Mouse (Mus musculus) cerebellum, postnatal 14 days (tissue): ENCODE measurements around the gene Nr1d1.

Experiments used
- DNase-seq, 2 experiments: peaks; one replicate each; pipeline ENCODE4 v3.0.0; 2021; ENCODE audit warnings: mixed read lengths in 2 of 2

The Nr1d1 gene

DNA sequence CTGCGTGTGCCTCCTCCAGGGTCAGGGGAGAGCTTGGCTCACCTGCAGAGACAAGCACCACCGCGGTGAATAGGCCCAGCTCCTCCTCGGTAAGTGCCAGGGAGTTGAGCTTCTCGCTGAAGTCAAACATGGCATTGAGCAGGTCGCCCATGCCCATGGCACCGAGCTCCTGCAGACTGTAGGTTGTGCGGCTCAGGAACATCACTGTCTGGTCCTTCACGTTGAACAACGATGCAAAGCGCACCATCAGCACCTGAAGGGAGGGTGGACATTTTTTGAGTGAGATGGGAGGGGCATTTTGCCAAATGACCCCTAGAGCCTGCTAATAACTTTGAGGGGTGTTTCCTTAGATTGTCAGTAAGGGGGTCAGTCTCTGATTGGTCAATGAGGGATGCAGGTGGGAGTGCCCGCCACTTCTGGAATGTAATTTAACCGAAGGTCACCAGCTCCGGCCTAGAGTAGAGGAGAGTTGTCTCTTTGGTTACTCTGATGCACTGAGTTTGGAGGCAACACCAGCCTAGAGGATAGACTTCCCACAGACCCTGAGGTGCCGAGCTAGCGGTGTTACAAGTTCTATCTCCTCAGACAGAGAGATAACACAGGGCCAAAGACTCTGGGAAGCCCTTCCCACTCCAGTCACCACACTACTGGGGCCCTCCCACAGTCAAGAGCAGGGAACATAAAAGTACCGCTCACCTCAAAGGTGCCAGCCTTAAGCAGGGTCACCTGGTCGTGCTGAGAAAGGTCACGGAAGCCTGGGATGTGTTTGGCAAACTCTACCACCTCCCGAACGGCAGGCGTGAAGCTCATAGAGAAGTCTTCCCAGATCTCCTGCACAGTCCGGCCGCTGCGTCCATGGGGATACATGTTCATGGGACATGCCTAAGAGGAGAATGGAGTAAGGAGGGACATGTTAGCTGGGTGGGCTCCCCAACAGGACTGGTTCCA, 5.9 kb downstream of the Nr1d1 start:
- DNase-seq, result no peak

GRCm38 (mm10) chr11:98768127-98769006, 6.8 kb downstream of the Nr1d1 start:
- DNase-seq, result peak; percentile 54 to 57

GRCm38 (mm10) chr11:98767713-98768112, 7.4 kb downstream of the Nr1d1 start:
- peak; percentile 29 to 54 for DNase-seq

- peak; percentile 50 to 73 for DNase-seq
Observed at GRCm38 (mm10) chr11:98767276-98767675, 7.9 kb downstream of the Nr1d1 start.

DNA sequence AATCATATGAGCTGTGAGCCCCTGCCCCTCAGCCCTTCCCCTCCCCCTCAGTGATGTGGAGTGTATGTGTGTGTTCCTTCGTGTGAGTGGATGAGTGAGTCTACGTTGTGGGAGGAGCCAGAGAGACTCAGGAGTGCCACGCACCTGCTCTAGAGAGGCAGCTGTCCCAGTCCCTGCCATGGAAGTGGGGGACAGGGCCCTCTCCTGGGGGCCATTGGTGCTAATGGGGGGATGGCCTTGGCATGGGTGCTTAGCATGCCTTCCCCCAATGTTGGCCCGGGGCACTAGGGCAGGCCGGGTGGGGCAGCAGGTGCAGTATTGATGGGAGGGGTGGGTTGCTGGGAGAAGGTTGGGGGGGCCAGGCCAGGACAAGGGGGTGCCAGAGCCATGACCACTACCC, 8.3 kb downstream of the Nr1d1 start:
- DNase-seq, result peak; percentile 26 to 40

DNA sequence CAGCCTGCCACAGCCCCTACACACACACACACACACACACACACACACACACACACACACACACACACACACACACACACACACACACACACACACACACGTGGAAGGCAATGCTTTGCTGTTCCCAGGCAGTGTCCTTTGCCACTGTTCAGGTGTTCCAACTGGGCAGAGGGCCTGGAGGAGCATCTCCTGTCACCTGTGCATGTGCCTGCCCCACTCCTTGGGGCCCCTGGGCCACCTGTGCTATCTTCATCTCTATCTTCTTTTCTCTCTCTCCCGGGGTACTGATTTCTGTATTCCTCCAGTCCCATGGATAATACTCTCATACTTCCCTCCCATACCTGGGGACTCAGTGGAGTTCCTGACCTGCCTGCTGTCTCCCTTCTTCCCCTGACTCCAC, 8.8 kb downstream of the Nr1d1 start:
- DNase-seq, result peak; percentile 34 to 52

GRCm38 (mm10) chr11:98765421-98766309, 9.5 kb downstream of the Nr1d1 start:
- DNase-seq, result peak; percentile 46 to 66

DNA sequence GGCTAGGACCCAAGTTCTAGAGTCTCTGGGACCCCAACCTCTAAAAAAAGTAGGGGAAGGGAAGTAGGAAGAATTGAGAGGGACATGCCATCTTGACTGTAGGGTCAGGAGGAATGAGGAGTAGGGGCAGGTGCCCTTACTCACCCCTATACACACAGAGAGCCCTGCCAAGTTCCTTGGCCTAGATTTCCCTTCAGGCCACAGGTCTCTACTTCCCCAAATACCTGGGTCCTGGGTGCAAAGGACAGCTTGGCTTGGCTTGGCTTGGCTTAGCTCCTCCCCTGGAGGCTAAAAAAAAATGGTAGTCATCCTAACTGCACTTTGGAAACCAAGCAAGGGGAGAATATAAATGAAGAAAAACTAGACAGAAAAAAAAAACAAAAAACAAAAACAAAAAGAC, 10.4 kb downstream of the Nr1d1 start:
- DNase-seq, result no peak

- no peak for DNase-seq
Observed at GRCm38 (mm10) chr11:98764091-98764490, 11.0 kb downstream of the Nr1d1 start.

GRCm38 (mm10) chr11:98763502-98763861, 11.7 kb downstream of the Nr1d1 start:
- no peak for DNase-seq

- DNase-seq, result no peak
Observed at GRCm38 (mm10) chr11:98762756-98763501, 12.2 kb downstream of the Nr1d1 start.

DNA sequence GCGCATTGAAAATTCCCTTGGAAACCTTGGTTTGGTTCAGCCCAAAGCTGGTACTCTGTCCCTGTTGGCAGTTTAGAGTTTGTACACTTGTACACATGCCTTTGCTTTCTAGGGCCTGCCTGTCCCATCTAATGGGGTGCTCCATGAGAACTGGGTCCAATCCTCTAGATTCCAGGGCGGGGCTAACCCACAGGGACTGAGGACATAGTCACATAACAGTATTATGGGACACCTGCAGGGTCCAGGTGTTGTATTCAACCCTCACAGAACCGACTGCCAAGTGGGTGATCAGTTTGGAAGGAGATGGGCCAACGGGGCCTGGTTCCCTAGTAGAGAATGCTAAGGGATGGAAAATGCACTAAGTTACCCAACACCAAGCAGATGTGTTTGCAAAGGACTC, 13.2 kb downstream of the Nr1d1 start:
- DNase-seq, result no peak

DNA sequence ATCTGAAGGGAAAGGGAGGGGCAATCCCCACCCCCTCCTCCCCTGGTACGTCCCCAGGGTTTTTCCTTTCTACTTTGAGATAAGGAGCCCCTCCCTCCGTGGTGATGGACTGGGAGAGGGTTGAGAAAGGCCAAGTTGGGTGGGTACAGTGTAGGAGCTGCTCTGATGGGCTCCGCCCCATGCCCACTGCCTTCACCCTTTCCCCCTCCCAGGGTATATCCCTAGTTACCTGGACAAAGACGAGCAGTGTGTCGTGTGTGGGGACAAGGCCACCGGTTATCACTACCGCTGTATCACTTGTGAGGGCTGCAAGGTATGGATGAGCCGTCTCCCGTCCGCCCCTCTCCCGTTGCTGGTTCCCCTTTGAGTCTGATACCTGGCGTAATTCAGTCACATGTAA, 18.4 kb downstream of the Nr1d1 start:
- no peak for DNase-seq

- DNase-seq, result peak; percentile 56 to 71
Observed at GRCm38 (mm10) chr11:98755726-98756380, 19.3 kb downstream of the Nr1d1 start.

GRCm38 (mm10) chr11:98754621-98755181, 20.4 kb downstream of the Nr1d1 start:
- peak; percentile 86 to 94 for DNase-seq

GRCm38 (mm10) chr11:98754151-98754620, 20.9 kb downstream of the Nr1d1 start:
- peak in 1 of 2 experiments; percentile 49 for DNase-seq

GRCm38 (mm10) chr11:98753264-98753663, 21.9 kb downstream of the Nr1d1 start:
- no peak for DNase-seq

DNA sequence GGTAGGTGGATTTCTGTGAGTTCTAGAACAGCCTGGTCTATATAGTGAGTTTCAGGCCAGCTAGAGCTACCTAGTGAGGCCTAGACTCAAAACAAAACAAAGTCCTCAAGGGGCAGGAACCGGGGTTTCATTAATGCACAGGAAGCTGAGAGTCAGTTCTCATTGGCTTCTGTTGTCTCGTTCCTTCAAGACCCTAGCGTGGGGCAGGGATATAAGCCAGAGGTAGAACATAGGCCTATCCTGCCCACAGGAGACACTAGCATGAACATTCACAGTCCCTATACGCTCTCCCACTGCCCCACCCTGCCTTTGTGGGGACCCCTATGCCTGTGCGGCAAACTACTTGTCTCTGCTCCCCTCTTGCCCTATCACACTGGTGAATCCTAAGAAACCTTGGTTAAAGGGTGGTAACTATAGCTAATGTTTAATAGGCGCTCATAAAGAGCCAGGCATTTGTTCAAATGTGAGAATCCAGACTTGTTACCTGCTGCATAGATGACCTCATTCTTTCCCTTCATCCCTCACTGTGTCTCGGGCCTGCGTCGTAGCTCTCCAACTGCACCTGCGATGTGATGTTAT, 22.5 kb downstream of the Nr1d1 start:
- DNase-seq, result no peak

- DNase-seq, result peak in 1 of 2 experiments; percentile 31
Observed at GRCm38 (mm10) chr11:98751221-98751782, 23.8 kb downstream of the Nr1d1 start.
